Mouse (Mus musculus) megakaryocyte, embryonic 14.5 days (primary cell): ENCODE measurements around the gene Snx10.

ENCODE experiments used
- FLI1 ChIP-seq: IDR thresholded peaks from 2 replicates; pipeline ENCODE4 v1.6.1; 2012; ENCODE audit warnings: low read length, inconsistent platforms, mixed read lengths
- GATA1 ChIP-seq: IDR thresholded peaks from 3 replicates; pipeline ENCODE4 v1.6.1; 2012; ENCODE audit warnings: mixed read lengths, low read length, inconsistent platforms, borderline replicate concordance

- TF ChIP-seq GATA1: no peak
- no peak for TF ChIP-seq FLI1
Observed at GRCm38 (mm10) chr6:51505671-51506070, 18.0 kb upstream of the Snx10 start.
